Mouse (Mus musculus): ENCODE measurements at regions not wholly inside any gene's neighbourhood (a gene's known extent, or its start where the extent isn't known, plus 50 kb on each side); places are given as distances from the start of the nearest gene placed in this dataset.

DNA sequence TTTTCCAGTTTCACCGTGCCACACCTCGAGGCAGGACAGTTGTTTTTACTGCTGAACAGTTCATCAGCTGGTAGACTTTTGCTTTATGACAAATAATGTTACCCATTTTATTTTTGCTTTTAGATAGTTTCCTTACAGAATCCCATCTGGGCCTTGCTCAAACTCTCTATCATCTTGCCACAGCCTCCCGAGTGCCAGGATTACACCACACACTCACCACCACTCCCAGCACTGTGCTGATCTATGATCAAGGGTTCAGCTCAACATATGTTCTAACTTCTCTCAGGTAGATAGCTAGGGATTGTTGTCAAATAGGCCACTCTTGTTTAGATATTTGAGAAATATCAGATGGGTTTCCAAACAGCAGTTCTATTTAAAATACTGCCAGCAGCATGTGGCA is 160.5 kb upstream of the Six2 start:
- TF ChIP-seq CTCF (IDR thresholded peaks at IDR 0.05; ENCODE audit: low read depth) = no peak
- TF ChIP-seq EP300 (IDR thresholded peaks at IDR 0.05; ENCODE audit: low read depth) = no peak
